Mouse (Mus musculus): ENCODE measurements around the gene Ybey. TPM values are rescaled to one million over a fixed set of nuclear protein-coding genes. Genes with fewer than 3 reads are reported as not detected.
A peak's percentile ranks its signal among the peaks of the same experiment; 100 is the strongest.

The Ybey gene
- polyA plus RNA-seq, 1 experiment from 2014 or later = 7.8 TPM

- ATAC-seq (replicated peaks; ENCODE audit: low FRiP score) = no peak
- Histone ChIP-seq H3K27ac (no peak overlapping the region), H3K4me3 (replicated peaks) (no peak overlapping the region), H3K4me1 (no peaks in the 10 kb centered on the region), H3K4me2 (no peak overlapping the region), H3K27me3 (no peaks in the 10 kb centered on the region), H3K36me3 (peaks cover 97% of the 10 kb centered on the region), H3K9ac (no peak overlapping the region), H3K9me3 (replicated peaks) (no peaks in the 10 kb centered on the region)
- WGBS = 93% methylated on average over 13 of the region's 13 CpGs
Observed at GRCm38 (mm10) chr10:76480851-76481250, 11.9 kb upstream of the Ybey start.

- no peak overlapping the region for H3K4me2 ChIP-seq
- H3K9ac ChIP-seq = no peak overlapping the region
- H3K36me3 ChIP-seq = peaks cover 81% of the 10 kb centered on the region
- H3K4me3 ChIP-seq (replicated peaks) = no peak overlapping the region
- WGBS = 94% methylated on average over 5 of the region's 5 CpGs
- H3K27me3 ChIP-seq = no peaks in the 10 kb centered on the region
- H3K9me3 ChIP-seq (replicated peaks) = no peaks in the 10 kb centered on the region
- ATAC-seq (replicated peaks; ENCODE audit: low FRiP score) = no peak
- no peaks in the 10 kb centered on the region for H3K4me1 ChIP-seq
- H3K27ac ChIP-seq = no peak overlapping the region
Observed at GRCm38 (mm10) chr10:76473759-76474158, 4.8 kb upstream of the Ybey start.

- Histone ChIP-seq H3K9me3 (replicated peaks) (peaks cover 12% of the 10 kb centered on the region), H3K36me3 (peaks cover 15% of the 10 kb centered on the region), H3K27ac (no peak overlapping the region), H3K4me3 (replicated peaks) (no peak overlapping the region), H3K4me1 (0 out of 2 replicates have a peak, but pooled peaks cover under 1% of the 10 kb centered on the region), H3K27me3 (no peaks in the 10 kb centered on the region), H3K9ac (no peak overlapping the region), H3K4me2 (no peak overlapping the region)
- ATAC-seq (replicated peaks; ENCODE audit: low FRiP score) = no peak
- WGBS = 87% methylated on average over 6 of the region's 6 CpGs
Observed at GRCm38 (mm10) chr10:76462721-76463120, 6.2 kb downstream of the Ybey start.

- Histone ChIP-seq H3K36me3 (peaks cover 15% of the 10 kb centered on the region), H3K27me3 (no peaks in the 10 kb centered on the region), H3K4me3 (replicated peaks) (no peak overlapping the region), H3K27ac (no peak overlapping the region), H3K4me1 (no peaks in the 10 kb centered on the region), H3K9me3 (replicated peaks) (peaks cover 12% of the 10 kb centered on the region), H3K9ac (no peak overlapping the region), H3K4me2 (no peak overlapping the region)
- ATAC-seq (replicated peaks; ENCODE audit: low FRiP score) = no peak
- 92% methylated on average over 7 of the region's 7 CpGs for WGBS
Observed at GRCm38 (mm10) chr10:76462312-76462711, 6.6 kb downstream of the Ybey start.

- ATAC-seq (replicated peaks; ENCODE audit: low FRiP score) = no peak
- H3K9me3 ChIP-seq (replicated peaks) = peaks cover 12% of the 10 kb centered on the region
- H3K27ac ChIP-seq = no peak overlapping the region
- no peaks in the 10 kb centered on the region for H3K4me1 ChIP-seq
- no peak overlapping the region for H3K4me3 ChIP-seq (replicated peaks)
- no peak overlapping the region for H3K4me2 ChIP-seq
- no peaks in the 10 kb centered on the region for H3K27me3 ChIP-seq
- WGBS = 91% methylated on average over 1 of the region's 1 CpGs
- H3K36me3 ChIP-seq = peaks cover 15% of the 10 kb centered on the region
- no peak overlapping the region for H3K9ac ChIP-seq
Observed at GRCm38 (mm10) chr10:76461255-76461654, 7.7 kb downstream of the Ybey start.

GRCm38 (mm10) chr10:76455289-76455688 lies 13.6 kb downstream of the Ybey start:
- peaks cover 10% of the 10 kb centered on the region for H3K9me3 ChIP-seq (replicated peaks)
- no peak overlapping the region for H3K4me3 ChIP-seq (replicated peaks)
- no peak overlapping the region for H3K4me2 ChIP-seq
- no peaks in the 10 kb centered on the region for H3K4me1 ChIP-seq
- H3K27ac ChIP-seq = no peak overlapping the region
- ATAC-seq (replicated peaks; ENCODE audit: low FRiP score) = no peak
- H3K36me3 ChIP-seq = no peaks in the 10 kb centered on the region
- no peaks in the 10 kb centered on the region for H3K27me3 ChIP-seq
- WGBS = 65% methylated on average over 5 of the region's 5 CpGs
- H3K9ac ChIP-seq = no peak overlapping the region

GRCm38 (mm10) chr10:76448851-76449250 lies 20.1 kb downstream of the Ybey start, which contains the start of gene 2610028H24Rik:
TSS of gene 2610028H24Rik (plus strand) at chr10:76449081.
- H3K27ac ChIP-seq = no peak within 1 kb of the TSS
- no peaks in the 10 kb centered on the region for H3K4me1 ChIP-seq
- H3K9ac ChIP-seq = no peak within 1 kb of the TSS
- H3K36me3 ChIP-seq = no peaks in the 10 kb centered on the region
- no peak within 1 kb of the TSS for H3K4me3 ChIP-seq (replicated peaks)
- 63% methylated on average over 5 of the region's 5 CpGs for WGBS
- no peaks in the 10 kb centered on the region for H3K27me3 ChIP-seq
- no peak within 1 kb of the TSS for H3K4me2 ChIP-seq
- H3K9me3 ChIP-seq (replicated peaks) = no peaks in the 10 kb centered on the region
- no peak for ATAC-seq (replicated peaks; ENCODE audit: low FRiP score)

GRCm38 (mm10) chr10:76447406-76448229 lies 21.3 kb downstream of the Ybey start:
- Histone ChIP-seq H3K27me3 (no peaks in the 10 kb centered on the region), H3K9ac (no peak overlapping the region), H3K9me3 (replicated peaks) (no peaks in the 10 kb centered on the region), H3K4me2 (no peak overlapping the region), H3K4me3 (replicated peaks) (no peak overlapping the region), H3K27ac (no peak overlapping the region), H3K4me1 (peaks cover 8% of the 10 kb centered on the region), H3K36me3 (no peaks in the 10 kb centered on the region)
- WGBS = 81% methylated on average over 15 of the region's 15 CpGs
- ATAC-seq (replicated peaks; ENCODE audit: low FRiP score) = no peak

GRCm38 (mm10) chr10:76445996-76446681 lies 22.8 kb downstream of the Ybey start:
- no peak overlapping the region for H3K4me2 ChIP-seq
- ATAC-seq (replicated peaks; ENCODE audit: low FRiP score) = no peak
- no peaks in the 10 kb centered on the region for H3K27me3 ChIP-seq
- no peak overlapping the region for H3K27ac ChIP-seq
- no peak overlapping the region for H3K4me3 ChIP-seq (replicated peaks)
- no peak overlapping the region for H3K9ac ChIP-seq
- H3K36me3 ChIP-seq = no peaks in the 10 kb centered on the region
- WGBS = 71% methylated on average over 4 of the region's 4 CpGs
- H3K9me3 ChIP-seq (replicated peaks) = no peaks in the 10 kb centered on the region
- peaks cover 17% of the 10 kb centered on the region for H3K4me1 ChIP-seq

GRCm38 (mm10) chr10:76442178-76443088 lies 26.5 kb downstream of the Ybey start, which contains the start of gene Pcnt:
TSS of gene Pcnt (minus strand) at chr10:76442786.
- peak within 1 kb of the TSS; percentile 78 for H3K9ac ChIP-seq
- H3K4me3 ChIP-seq (replicated peaks) = peak within 1 kb of the TSS; percentile 96
- WGBS = under 1% methylated on average over 78 of the region's 78 CpGs
- no peaks in the 10 kb centered on the region for H3K9me3 ChIP-seq (replicated peaks)
- peaks cover 29% of the 10 kb centered on the region for H3K36me3 ChIP-seq
- H3K4me2 ChIP-seq = peak within 1 kb of the TSS; percentile 85
- H3K27me3 ChIP-seq = no peaks in the 10 kb centered on the region
- ATAC-seq (replicated peaks; ENCODE audit: low FRiP score) = peak; percentile 99
- H3K27ac ChIP-seq = peak within 1 kb of the TSS; percentile 99
- peaks cover 18% of the 10 kb centered on the region for H3K4me1 ChIP-seq

GRCm38 (mm10) chr10:76440281-76440680 lies 28.6 kb downstream of the Ybey start, which contains the start of gene AC141477.1:
TSS of gene AC141477.1 (minus strand) at chr10:76440444.
- H3K4me2 ChIP-seq = peak within 1 kb of the TSS; percentile 85
- WGBS = 94% methylated on average over 17 of the region's 17 CpGs
- H3K9ac ChIP-seq = no peak within 1 kb of the TSS

More at GRCm38 (mm10) chr10:76440281-76440680, 28.6 kb downstream of the Ybey start, which contains the start of gene AC141477.1:
- H3K9me3 ChIP-seq (replicated peaks) = no peaks in the 10 kb centered on the region
- H3K4me3 ChIP-seq (replicated peaks) = no peak within 1 kb of the TSS
- no peaks in the 10 kb centered on the region for H3K27me3 ChIP-seq
- H3K27ac ChIP-seq = no peak within 1 kb of the TSS
- ATAC-seq (replicated peaks; ENCODE audit: low FRiP score) = no peak
- H3K36me3 ChIP-seq = peaks cover 51% of the 10 kb centered on the region
- peaks cover 18% of the 10 kb centered on the region for H3K4me1 ChIP-seq
